Mouse (Mus musculus): ENCODE measurements at regions not wholly inside any gene's neighbourhood (a gene's known extent, or its start where the extent isn't known, plus 50 kb on each side); places are given as distances from the start of the nearest gene placed in this dataset.
"Not testable (repeated sequence)": the region's sequence is repeated elsewhere in the genome, so short reads cannot be mapped to it uniquely, and the experiment has no call there.

- intact Hi-C loops (cut with DNase I) = no loop called here
- DNase-seq = no peak
These were observed 498.6 kb upstream of the Acvr2a start for GRCm38 (mm10) chr2:48315306-48315705.

GRCm38 (mm10) chr2:48316180-48316889 lies 497.6 kb upstream of the Acvr2a start:
- DNase-seq = no peak
- intact Hi-C loops (cut with DNase I) = no loop called here

- intact Hi-C loops (cut with DNase I) = no loop called here
- DNase-seq = no peak
These were observed 496.1 kb upstream of the Acvr2a start for GRCm38 (mm10) chr2:48317821-48318220.

GRCm38 (mm10) chr2:48318384-48319030 lies 495.4 kb upstream of the Acvr2a start:
- DNase-seq = no peak
- intact Hi-C loops (cut with DNase I) = no loop called here

GRCm38 (mm10) chr2:48321471-48321870 lies 492.4 kb upstream of the Acvr2a start:
- DNase-seq = no peak
- intact Hi-C loops (cut with DNase I) = no loop called here

GRCm38 (mm10) chr2:48322278-48322677 lies 491.6 kb upstream of the Acvr2a start:
- DNase-seq = no peak
- intact Hi-C loops (cut with DNase I) = no loop called here

GRCm38 (mm10) chr2:48328204-48328603 lies 485.7 kb upstream of the Acvr2a start:
- intact Hi-C loops (cut with DNase I) = no loop called here
- DNase-seq = no peak

GRCm38 (mm10) chr2:48332783-48333182 lies 481.1 kb upstream of the Acvr2a start:
- intact Hi-C loops (cut with DNase I) = loop anchor here (5.0 kb wide), 1 partner anchor 125 kb away; no protein-coding TSS in a partner anchor
- peak; percentile 23 to 28 for DNase-seq

GRCm38 (mm10) chr2:48348021-48348420 lies 465.9 kb upstream of the Acvr2a start:
- intact Hi-C loops (cut with DNase I) = no loop called here
- DNase-seq = no peak

- intact Hi-C loops (cut with DNase I) = no loop called here
- DNase-seq = no peak
These were observed 464.1 kb upstream of the Acvr2a start for GRCm38 (mm10) chr2:48349794-48350193.

GRCm38 (mm10) chr2:48350206-48350605 lies 463.7 kb upstream of the Acvr2a start:
- intact Hi-C loops (cut with DNase I) = no loop called here
- no peak for DNase-seq

GRCm38 (mm10) chr2:48371572-48371971 lies 442.3 kb upstream of the Acvr2a start:
- DNase-seq; intact Hi-C loops (cut with DNase I): not testable (repeated sequence)

- intact Hi-C loops (cut with DNase I) = no loop called here
- no peak for DNase-seq
These were observed 440.8 kb upstream of the Acvr2a start for GRCm38 (mm10) chr2:48373086-48373485.

GRCm38 (mm10) chr2:48374302-48374701 lies 439.6 kb upstream of the Acvr2a start:
- intact Hi-C loops (cut with DNase I) = no loop called here

GRCm38 (mm10) chr2:48378160-48378559 lies 435.7 kb upstream of the Acvr2a start:
- no peak for DNase-seq
- intact Hi-C loops (cut with DNase I) = no loop called here

More at GRCm38 (mm10) chr2:48374302-48374701, 439.6 kb upstream of the Acvr2a start:
- DNase-seq = no peak

GRCm38 (mm10) chr2:48378749-48379148 lies 435.2 kb upstream of the Acvr2a start:
- DNase-seq = no peak
- intact Hi-C loops (cut with DNase I) = no loop called here

- intact Hi-C loops (cut with DNase I) = loop anchor here (5.0 kb wide), 3 partner anchors 77 to 507 kb away; no protein-coding TSS in a partner anchor
These were observed 433.8 kb upstream of the Acvr2a start for GRCm38 (mm10) chr2:48380140-48380539.

GRCm38 (mm10) chr2:48380786-48381185 lies 433.1 kb upstream of the Acvr2a start:
- intact Hi-C loops (cut with DNase I) = loop anchor here (5.0 kb wide), 3 partner anchors 77 to 507 kb away; no protein-coding TSS in a partner anchor
- DNase-seq = no peak

More at GRCm38 (mm10) chr2:48380140-48380539, 433.8 kb upstream of the Acvr2a start:
- peak in 1 of 2 experiments; percentile 12 for DNase-seq

- intact Hi-C loops (cut with DNase I) = loop anchor here (5.0 kb wide), 3 partner anchors 76 to 506 kb away; no protein-coding TSS in a partner anchor
- peak; percentile 6 to 14 for DNase-seq
These were observed 432.3 kb upstream of the Acvr2a start for GRCm38 (mm10) chr2:48381481-48382075.

GRCm38 (mm10) chr2:48398504-48398903 lies 415.4 kb upstream of the Acvr2a start:
- intact Hi-C loops (cut with DNase I) = loop anchor here (10.0 kb wide), 1 partner anchor 394 kb away; no protein-coding TSS in a partner anchor
- no peak for DNase-seq

GRCm38 (mm10) chr2:48399191-48399590 lies 414.7 kb upstream of the Acvr2a start:
- DNase-seq = no peak
- intact Hi-C loops (cut with DNase I) = loop anchor here (10.0 kb wide), 1 partner anchor 394 kb away; no protein-coding TSS in a partner anchor

Measured in heart, postnatal 36 days (tissue).